Mouse (Mus musculus): ENCODE measurements at regions not wholly inside any gene's neighbourhood (a gene's known extent, or its start where the extent isn't known, plus 50 kb on each side); places are given as distances from the start of the nearest gene placed in this dataset.
"Not testable (repeated sequence)": the region's sequence is repeated elsewhere in the genome, so short reads cannot be mapped to it uniquely, and the experiment has no call there.

- no peak for DNase-seq
These were observed 488.1 kb upstream of the Klf6 start for GRCm38 (mm10) chr13:5373191-5373590.

- DNase-seq = no peak
These were observed 453.0 kb upstream of the Klf6 start for GRCm38 (mm10) chr13:5408226-5408804.

- no peak for DNase-seq
These were observed 449.2 kb upstream of the Klf6 start for GRCm38 (mm10) chr13:5412052-5412451.

GRCm38 (mm10) chr13:5413009-5413408 is 448.3 kb upstream of the Klf6 start:
- not testable (repeated sequence) for DNase-seq

GRCm38 (mm10) chr13:5424110-5424509 is 437.2 kb upstream of the Klf6 start:
- peak; percentile 63 for DNase-seq

GRCm38 (mm10) chr13:5425491-5426232 is 435.6 kb upstream of the Klf6 start:
- no peak for DNase-seq

GRCm38 (mm10) chr13:5433652-5434051 is 427.6 kb upstream of the Klf6 start:
- DNase-seq = no peak

GRCm38 (mm10) chr13:5435131-5435530 is 426.2 kb upstream of the Klf6 start:
- no peak for DNase-seq

- DNase-seq = no peak
These were observed 425.1 kb upstream of the Klf6 start for GRCm38 (mm10) chr13:5436191-5436590.

GRCm38 (mm10) chr13:5440454-5440853 is 420.8 kb upstream of the Klf6 start:
- no peak for DNase-seq

GRCm38 (mm10) chr13:5444759-5445478 is 416.4 kb upstream of the Klf6 start:
- DNase-seq = peak; percentile 2

GRCm38 (mm10) chr13:5448601-5449000 is 412.7 kb upstream of the Klf6 start:
- DNase-seq = no peak

- DNase-seq = no peak
These were observed 380.5 kb upstream of the Klf6 start for GRCm38 (mm10) chr13:5480779-5481178.

GRCm38 (mm10) chr13:5492266-5492665 is 369.0 kb upstream of the Klf6 start:
- DNase-seq = no peak

GRCm38 (mm10) chr13:5497535-5497934 is 363.7 kb upstream of the Klf6 start:
- peak; percentile 49 for DNase-seq

GRCm38 (mm10) chr13:5511784-5512183 is 349.5 kb upstream of the Klf6 start:
- no peak for DNase-seq

- DNase-seq = no peak
These were observed 345.7 kb upstream of the Klf6 start for GRCm38 (mm10) chr13:5515552-5515951.

- no peak for DNase-seq
These were observed 345.2 kb upstream of the Klf6 start for GRCm38 (mm10) chr13:5516088-5516487.

- DNase-seq = no peak
These were observed 342.1 kb upstream of the Klf6 start for GRCm38 (mm10) chr13:5519181-5519580.

- DNase-seq = no peak
These were observed 341.7 kb upstream of the Klf6 start for GRCm38 (mm10) chr13:5519600-5519999.

GRCm38 (mm10) chr13:5527400-5527799 is 333.9 kb upstream of the Klf6 start:
- DNase-seq = no peak

GRCm38 (mm10) chr13:5540321-5540720 is 321.0 kb upstream of the Klf6 start:
- DNase-seq = no peak

GRCm38 (mm10) chr13:5545521-5545920 is 315.8 kb upstream of the Klf6 start:
- DNase-seq = no peak

GRCm38 (mm10) chr13:5546011-5546410 is 315.3 kb upstream of the Klf6 start:
- no peak for DNase-seq

All from lung, postnatal 10 days (tissue).